ENCODE assay signal across 30 mouse cellular contexts in the genomic region with DNA sequence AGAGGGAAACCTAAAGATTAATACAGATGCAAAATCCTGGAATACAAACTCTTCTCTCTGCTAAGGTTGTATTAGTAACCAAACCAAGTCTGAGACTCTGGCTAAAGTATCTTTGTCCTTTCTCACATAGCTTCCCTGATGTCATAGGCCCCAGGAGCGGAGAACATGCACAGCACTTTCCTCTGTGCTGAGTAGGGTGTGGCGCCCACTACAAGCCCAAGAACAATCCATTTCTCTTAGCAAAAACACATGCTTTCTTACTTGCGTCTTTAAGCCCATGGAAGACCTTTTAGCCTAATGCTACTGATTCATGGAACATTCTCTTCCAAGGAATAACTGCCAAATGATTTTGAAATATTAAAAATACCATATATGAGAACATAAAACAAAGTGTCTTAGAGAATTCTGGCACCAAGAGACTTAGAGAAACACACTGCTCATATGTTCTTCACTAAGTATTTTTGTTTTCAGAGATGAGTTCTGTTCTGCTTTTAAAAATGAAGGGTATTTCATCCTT. TPM values are rescaled to one million over a fixed set of nuclear protein-coding genes. Genes with fewer than 3 reads are reported as not detected.
DNase-seq lines count a peak whose midpoint lies in the region; ATAC-seq and TF ChIP-seq lines count a peak whose summit lies in the region.
"Had no signal": no experiment of that assay in that cellular context is flagged by ENCODE, and none has a peak within 500 bp of the region (broad histone marks: within the 10 kb centered on the region; RNA-seq: fewer than 3 reads in every experiment).

No protein-coding gene starts in this region.

- no peaks in the 10 kb centered on the region for H3K4me1 ChIP-seq in lung, postnatal 0 days (ENCODE audit: insufficient read depth, low read depth, low read length)
- H3K4me1 ChIP-seq: embryonic facial prominence, embryonic 13.5 days; embryonic facial prominence, embryonic 15.5 days; forebrain, embryonic 10.5 days; forebrain, embryonic 12.5 days; forebrain, embryonic 15.5 days had no signal

- H3K27ac ChIP-seq in lung, postnatal 0 days (ENCODE audit: low read length) = no peak overlapping the region
- H3K27ac ChIP-seq: embryonic facial prominence, embryonic 13.5 days; embryonic facial prominence, embryonic 15.5 days; forebrain, embryonic 10.5 days; forebrain, embryonic 12.5 days; forebrain, embryonic 15.5 days had no signal

- no peaks in the 10 kb centered on the region for H3K27me3 ChIP-seq in lung, postnatal 0 days (replicated peaks; ENCODE audit: insufficient read depth, low read length)
- H3K27me3 ChIP-seq: CH12.LX; embryonic facial prominence, embryonic 13.5 days; embryonic facial prominence, embryonic 15.5 days; forebrain, embryonic 12.5 days; forebrain, embryonic 15.5 days; Patski had no signal

- no peak overlapping the region for H3K4me3 ChIP-seq in lung, postnatal 0 days (ENCODE audit: low read depth, low read length)
- H3K4me3 ChIP-seq: embryonic facial prominence, embryonic 13.5 days; embryonic facial prominence, embryonic 15.5 days; erythroblast, embryonic 14.5 days; forebrain, embryonic 10.5 days; forebrain, embryonic 12.5 days; forebrain, embryonic 15.5 days had no signal

- H3K9me3 ChIP-seq in lung, postnatal 0 days (ENCODE audit: low read length) = no peaks in the 10 kb centered on the region
- H3K9me3 ChIP-seq: embryonic facial prominence, embryonic 13.5 days; embryonic facial prominence, embryonic 15.5 days; forebrain, embryonic 10.5 days; forebrain, embryonic 12.5 days; forebrain, embryonic 15.5 days had no signal

- intact Hi-C loops in gastrocnemius, postnatal 36 days (cut with DNase I) = no loop called here

- peak; percentile 15 for DNase-seq in gastrocnemius, adult 18-20 months (ENCODE audit: low spot score)
- DNase-seq in gastrocnemius, postnatal 36 days = no peak
- DNase-seq in gastrocnemius, postnatal 25 days = peak; percentile 7
- no peak for DNase-seq in gastrocnemius, adult 8-10 months (ENCODE audit: low spot score in 2 of 2)
- peak; percentile 79 for DNase-seq in lung, postnatal 0 days (ENCODE audit: low spot score)
- DNase-seq in lung, postnatal 4 days = no peak
- DNase-seq in urinary bladder, postnatal 10 days (ENCODE audit: low spot score) = no peak
- DNase-seq: adrenal gland, adult 2 months; adrenal gland, postnatal 10 days; adrenal gland, postnatal 25 days; B cell, adult 2 months; cerebellum, adult 11 months; cerebellum, adult 18-20 months; cerebellum, adult 8-10 months; cerebellum, adult 9-11 months; cerebellum, postnatal 14 days; cerebellum, postnatal 36 days; embryo, embryonic 11 days had no signal

- no peak overlapping the region for H3K4me2 ChIP-seq in lung, postnatal 0 days (replicated peaks; ENCODE audit: low read depth, low read length)
- H3K4me2 ChIP-seq: embryonic facial prominence, embryonic 13.5 days; embryonic facial prominence, embryonic 15.5 days; forebrain, embryonic 12.5 days; forebrain, embryonic 15.5 days had no signal

- TF ChIP-seq CTCF in lung, postnatal 0 days (IDR thresholded peaks at IDR 0.05) = no peak

- WGBS in lung, postnatal 0 days = 68% methylated on average over 3 of the region's 3 CpGs

- peak; percentile 83 for TF ChIP-seq EP300 in lung, postnatal 0 days (IDR thresholded peaks at IDR 0.05)

- H3K9ac ChIP-seq in lung, postnatal 0 days (replicated peaks; ENCODE audit: low read depth) = no peak overlapping the region
- H3K9ac ChIP-seq: embryonic facial prominence, embryonic 13.5 days; embryonic facial prominence, embryonic 15.5 days; forebrain, embryonic 12.5 days; forebrain, embryonic 15.5 days had no signal

- ATAC-seq in lung, postnatal 0 days = peak; percentile 68
- ATAC-seq: CD4-positive, CD25-positive, alpha-beta regulatory T cell, adult 4 months; forebrain, embryonic 15.5 days; Patski had no signal

- no peaks in the 10 kb centered on the region for H3K36me3 ChIP-seq in lung, postnatal 0 days (ENCODE audit: insufficient read depth, low read length)
- H3K36me3 ChIP-seq: embryonic facial prominence, embryonic 13.5 days; embryonic facial prominence, embryonic 15.5 days; forebrain, embryonic 10.5 days; forebrain, embryonic 12.5 days; forebrain, embryonic 15.5 days; G1E had no signal

RNA-seq across cellular contexts. Expression of a gene that starts 28.0 kb away (rescaled TPM):
- total RNA-seq in gastrocnemius, adult 18-20 months (2021) = not detected
- not detected for total RNA-seq in gastrocnemius, postnatal 36 days (2021)
- not detected for total RNA-seq in gastrocnemius, postnatal 25 days (2021)
- total RNA-seq in gastrocnemius, adult 8-10 months (2022) = not detected
- polyA plus RNA-seq in lung, postnatal 0 days (2015; fragmentation: Nextera tagmentation; extraction: Ambion mirVana) = 0.07 TPM in 1 of 2 replicates, not detected in the other
- total RNA-seq: adrenal gland, adult 2 months; adrenal gland, postnatal 25 days; adrenal gland, postnatal 4 days; CH12.LX; G1E had no signal
- polyA plus RNA-seq: adrenal gland, adult 2 months; CD4-positive, CD25-positive, alpha-beta regulatory T cell, adult 4 months; embryonic facial prominence, embryonic 11.5 days; embryonic facial prominence, embryonic 13.5 days; erythroblast, embryonic 14.5 days; forebrain, embryonic 10.5 days; forebrain, embryonic 12.5 days; G1E; Patski had no signal

Comparison
In these comparisons a context has a peak if more than half of its experiments do, and no peak if none do; other contexts are left out.
1. DNase-seq: peak in gastrocnemius, adult 18-20 months (single experiment), gastrocnemius, postnatal 25 days (single experiment) and lung, postnatal 0 days (single experiment); none in gastrocnemius, postnatal 36 days (0 of 2), gastrocnemius, adult 8-10 months (0 of 2), lung, postnatal 4 days (0 of 2) and urinary bladder, postnatal 10 days (single experiment).